32 mouse cellular contexts compared by ENCODE assay signal in genomic region chr11:55134407-55134806, GRCm38 (mm10). TPM values are rescaled to one million over a fixed set of nuclear protein-coding genes. Genes with fewer than 3 reads are reported as not detected.
DNase-seq lines count a peak whose midpoint lies in the region; ATAC-seq and TF ChIP-seq lines count a peak whose summit lies in the region.
"Had no signal": no experiment of that assay in that cellular context is flagged by ENCODE, and none has a peak within 500 bp of the region (broad histone marks: within the 10 kb centered on the region; RNA-seq: fewer than 3 reads in every experiment).

No protein-coding gene starts in this region.

- peak; percentile 12 for DNase-seq in NIH3T3 (ENCODE audit: low read depth)
- DNase-seq in stomach, postnatal 0 days (ENCODE audit: low spot score), result no peak
- no peak for DNase-seq in c-Kit-positive CD71-positive TER-119-positive erythroid progenitor cells, embryonic 14.5 days (ENCODE audit: low spot score)
- no peak for DNase-seq in urinary bladder, postnatal 10 days (ENCODE audit: low spot score)
- no peak for DNase-seq in heart, adult 9 months (ENCODE audit: low spot score in 2 of 2)
- DNase-seq: adrenal gland, adult 8-10 months; adrenal gland, postnatal 25 days; B cell, adult 2 months; cerebellum, adult 18-20 months; cerebellum, adult 9-10 months; cerebellum, postnatal 14 days; gastrocnemius, adult 2 months; gastrocnemius, postnatal 14 days; heart, adult 11 months; heart, postnatal 10 days; heart, postnatal 36 days had no signal

- H3K4me1 ChIP-seq in stomach, postnatal 0 days (replicated peaks; ENCODE audit: control insufficient read depth, insufficient read depth), result no peaks in the 10 kb centered on the region
- H3K4me1 ChIP-seq: forebrain, embryonic 10.5 days; forebrain, embryonic 13.5 days; heart, embryonic 12.5 days; heart, embryonic 15.5 days; hindbrain, embryonic 13.5 days had no signal

- no peak overlapping the region for H3K27ac ChIP-seq in stomach, postnatal 0 days (replicated peaks)
- H3K27ac ChIP-seq: forebrain, embryonic 10.5 days; forebrain, embryonic 13.5 days; gastrocnemius, adult 2 months; heart, embryonic 15.5 days; hindbrain, embryonic 10.5 days; hindbrain, embryonic 13.5 days; hindbrain, postnatal 0 days had no signal

- no peak overlapping the region for H3ac ChIP-seq in C2C12 (ENCODE audit: control insufficient read depth, insufficient read length, low read depth)

- WGBS in stomach, postnatal 0 days, result 95% methylated on average over 1 of the region's 1 CpGs

- no peaks in the 10 kb centered on the region for H3K9me3 ChIP-seq in stomach, postnatal 0 days (ENCODE audit: control insufficient read depth, low read length)
- H3K9me3 ChIP-seq: forebrain, embryonic 10.5 days; forebrain, embryonic 13.5 days; G1E; heart, embryonic 12.5 days; heart, embryonic 15.5 days; hindbrain, embryonic 10.5 days; hindbrain, embryonic 13.5 days had no signal

- no peaks in the 10 kb centered on the region for H3K36me3 ChIP-seq in C2C12 (ENCODE audit: control insufficient read depth, insufficient read depth)
- H3K36me3 ChIP-seq in stomach, postnatal 0 days (ENCODE audit: control insufficient read depth, insufficient read depth, low read length), result no peaks in the 10 kb centered on the region
- H3K36me3 ChIP-seq: forebrain, embryonic 10.5 days; G1E; heart, embryonic 12.5 days; heart, embryonic 15.5 days; hindbrain, embryonic 10.5 days; hindbrain, embryonic 13.5 days had no signal

- no peaks in the 10 kb centered on the region for H3K79me2 ChIP-seq in C2C12 (ENCODE audit: control insufficient read depth, insufficient read depth)

- no peak for TF ChIP-seq CTCF in C2C12 (IDR thresholded peaks at IDR 0.05; ENCODE audit: control insufficient read depth, insufficient read depth, insufficient read length)
- TF ChIP-seq CTCF in stomach, postnatal 0 days (IDR thresholded peaks at IDR 0.05; ENCODE audit: low read depth), result 0 out of 2 replicates have a peak, but pooled peaks have one; percentile 5

- no peak overlapping the region for H3K9ac ChIP-seq in stomach, postnatal 0 days (ENCODE audit: low read length)
- H3K9ac ChIP-seq: forebrain, embryonic 13.5 days; heart, embryonic 12.5 days; heart, embryonic 15.5 days; hindbrain, embryonic 13.5 days had no signal

- no peak for TF ChIP-seq EP300 in stomach, postnatal 0 days (optimal IDR thresholded peaks at IDR 0.05)

- no peak for ATAC-seq in stomach, postnatal 0 days (ENCODE audit: low FRiP score, low TSS enrichment)
- ATAC-seq: activated CD4-positive, CD25-positive, alpha-beta regulatory T cell, adult 4 months; forebrain, embryonic 13.5 days; forebrain, embryonic 16.5 days; hindbrain, postnatal 0 days; inflammation-experienced regulatory T-cells, adult 6 months; intestine, postnatal 0 days had no signal

- no peak overlapping the region for H3K4me2 ChIP-seq in stomach, postnatal 0 days (replicated peaks; ENCODE audit: low read depth)
- H3K4me2 ChIP-seq: forebrain, embryonic 13.5 days; heart, embryonic 12.5 days; heart, embryonic 15.5 days; hindbrain, embryonic 13.5 days had no signal

- no peaks in the 10 kb centered on the region for H3K79me3 ChIP-seq in C2C12 (ENCODE audit: low read depth)

- no peaks in the 10 kb centered on the region for H3K27me3 ChIP-seq in C2C12 (ENCODE audit: control insufficient read depth, insufficient read depth, insufficient read length)
- no peaks in the 10 kb centered on the region for H3K27me3 ChIP-seq in stomach, postnatal 0 days (ENCODE audit: control insufficient read depth, insufficient read depth, low read length)
- H3K27me3 ChIP-seq: forebrain, embryonic 13.5 days; heart, embryonic 12.5 days; heart, embryonic 15.5 days; hindbrain, embryonic 13.5 days had no signal

- no peak overlapping the region for H3K4me3 ChIP-seq in C2C12 (ENCODE audit: insufficient read depth, poor library complexity, severe bottlenecking)
- no peak overlapping the region for H3K4me3 ChIP-seq in stomach, postnatal 0 days (ENCODE audit: low read depth, low read length)
- H3K4me3 ChIP-seq: forebrain, embryonic 10.5 days; forebrain, embryonic 13.5 days; gastrocnemius, adult 2 months; heart, embryonic 12.5 days; heart, embryonic 15.5 days; hindbrain, embryonic 10.5 days; hindbrain, embryonic 13.5 days had no signal

TF ChIP-seq in C2C12, 6 proteins besides CTCF, POLR2A, EP300 and RAD21:
- TF ChIP-seq MAX (IDR thresholded peaks at IDR 0.05) (no peak), MYOD1 (IDR thresholded peaks at IDR 0.05; ENCODE audit: control insufficient read depth, insufficient read length, low read depth) (peak; percentile 68), USF1 (IDR thresholded peaks at IDR 0.05; ENCODE audit: low read depth) (no peak), FOSL1 (IDR thresholded peaks at IDR 0.05; ENCODE audit: insufficient read depth, low read length, poor library complexity, severe bottlenecking) (no peak), CEBPB (IDR thresholded peaks at IDR 0.05; ENCODE audit: low read depth) (no peak)

RNA-seq across cellular contexts. Expression of gene Slc36a3, which starts 17.1 kb away (rescaled TPM):
- 0.01 TPM for polyA plus RNA-seq in C2C12 (2012; fragmentation: generic; extraction: Trizol)
- 0.06 and 0.11 TPM in 2 replicates for polyA plus RNA-seq in stomach, postnatal 0 days (2015; fragmentation: Nextera tagmentation; extraction: Ambion mirVana)
- polyA plus RNA-seq: brain, embryonic 14.5 days; embryonic facial prominence, embryonic 11.5 days; embryonic facial prominence, embryonic 14.5 days; forebrain, embryonic 10.5 days; forebrain, embryonic 13.5 days; forebrain, embryonic 16.5 days; G1E; heart, embryonic 12.5 days; heart, embryonic 15.5 days; hindbrain, embryonic 10.5 days; hindbrain, embryonic 13.5 days; hindbrain, postnatal 0 days; intestine, postnatal 0 days had no signal

RNA-seq across cellular contexts. Expression of gene Gm2a, which starts 36.5 kb away (rescaled TPM):
- 2.9 TPM for polyA plus RNA-seq in C2C12 (2012; fragmentation: generic; extraction: Trizol)
- polyA plus RNA-seq in stomach, postnatal 0 days (2015; fragmentation: Nextera tagmentation; extraction: Ambion mirVana), result 84.3 and 89.3 TPM in 2 replicates
- polyA plus RNA-seq: G1E had no signal

RNA-seq across cellular contexts. Expression of gene Slc36a2, which starts 50.5 kb away (rescaled TPM):
- polyA plus RNA-seq in C2C12 (2012; fragmentation: generic; extraction: Trizol), result not detected
- 0.10 and 0.22 TPM in 2 replicates for polyA plus RNA-seq in stomach, postnatal 0 days (2015; fragmentation: Nextera tagmentation; extraction: Ambion mirVana)
- polyA plus RNA-seq: G1E; intestine, postnatal 0 days had no signal

RNA-seq across cellular contexts. Expression of gene Ccdc69, which starts 56.5 kb away (rescaled TPM):
- 0.04 TPM for polyA plus RNA-seq in C2C12 (2012; fragmentation: generic; extraction: Trizol)
- polyA plus RNA-seq in stomach, postnatal 0 days (2015; fragmentation: Nextera tagmentation; extraction: Ambion mirVana), result 5.1 and 5.4 TPM in 2 replicates
- polyA plus RNA-seq: G1E had no signal

Comparison
In these comparisons a context has a peak if more than half of its experiments do, and no peak if none do; other contexts are left out.
1. RNA of gene Gm2a, which starts 36.5 kb away (polyA plus RNA-seq): 84.3 to 89.3 TPM in stomach, postnatal 0 days; 2.9 TPM in C2C12 (single experiment); every median in the first group is over 10 times any median in the second.